Mouse (Mus musculus) limb, embryonic 13.5 days (tissue): ENCODE results near the gene Plin1. TPM values are rescaled to one million over a fixed set of nuclear protein-coding genes. Genes with fewer than 3 reads are reported as not detected.

Source experiments
- ATAC-seq: fragments of 200-750 bp; cut with Nextera tagmentation; 2 replicates; pipeline ENCODE4 v1.8.0; 2017; ENCODE audit warnings: low read depth, moderate number of reproducible peaks, moderate TSS enrichment; ENCODE audit not compliant: low FRiP score
- H3K27ac ChIP-seq: fragments of 300-500 bp; sonication (generic); 2 replicates; pipeline ENCODE4 v1.5.1; 2015; ENCODE audit warnings: inconsistent platforms, mild to moderate bottlenecking, moderate library complexity
- H3K27me3 ChIP-seq: fragments of 300-500 bp; sonication (generic); 2 replicates; pipeline ENCODE4 v1.6.1; 2015; ENCODE audit warnings: mild to moderate bottlenecking, inconsistent platforms
- H3K36me3 ChIP-seq: fragments of 300-500 bp; sonication (generic); 2 replicates; pipeline ENCODE4 v1.6.1; 2015; ENCODE audit warnings: inconsistent platforms, mild to moderate bottlenecking, moderate library complexity
- H3K4me1 ChIP-seq: fragments of 300-500 bp; sonication (generic); 2 replicates; pipeline ENCODE4 v1.6.1; 2015; ENCODE audit warnings: inconsistent platforms
- H3K4me2 ChIP-seq: fragments of 300-500 bp; sonication (generic); replicated peaks from 2 replicates; pipeline ENCODE4 v1.6.1; 2015; ENCODE audit warnings: inconsistent platforms, mild to moderate bottlenecking, moderate library complexity
- H3K4me3 ChIP-seq: fragments of 300-500 bp; sonication (generic); 2 replicates; pipeline ENCODE4 v1.5.1; 2015; ENCODE audit warnings: moderate library complexity, mild to moderate bottlenecking, inconsistent platforms
- H3K9ac ChIP-seq: fragments of 300-500 bp; sonication (generic); 2 replicates; pipeline ENCODE4 v1.6.1; 2015; ENCODE audit warnings: mild to moderate bottlenecking, inconsistent platforms
- H3K9me3 ChIP-seq: fragments of 300-500 bp; sonication (generic); 2 replicates; pipeline ENCODE4 v1.6.1; 2016; ENCODE audit warnings: inconsistent platforms
- WGBS: fragments of 180-500 bp; shearing (Covaris S2); methylation state at CpG from one replicate; pipeline ENCODE4 v1.1.7; 2015; 5-methylcytosine and 5-hydroxymethylcytosine counted together
- polyA plus RNA-seq: library from polyadenylated mRNA; unstranded; fragments of >200 nt; fragmentation: Nextera tagmentation; extraction: Ambion mirVana; gene quantifications from 2 replicates; pipeline ENCODE4 v1.2.1, GENCODE M21; 2015

Plin1 gene
- polyA plus RNA-seq, 1 experiment from 2014 or later = not detected

GRCm38 (mm10) chr7:79756334-79756733, 23.6 kb upstream of the Plin1 start:
- no peak for ATAC-seq
- Histone ChIP-seq H3K4me2 (no peak overlapping the region), H3K4me3 (no peak overlapping the region), H3K36me3 (no peaks in the 10 kb centered on the region), H3K9me3 (no peaks in the 10 kb centered on the region), H3K27ac (no peak overlapping the region), H3K4me1 (no peaks in the 10 kb centered on the region), H3K27me3 (no peaks in the 10 kb centered on the region), H3K9ac (no peak overlapping the region)
- 47% methylated on average over 2 of the region's 2 CpGs for WGBS

GRCm38 (mm10) chr7:79749511-79749910, 16.8 kb upstream of the Plin1 start:
- H3K4me2 ChIP-seq = no peak overlapping the region

GRCm38 (mm10) chr7:79747659-79748058, 15.0 kb upstream of the Plin1 start:
- no peaks in the 10 kb centered on the region for H3K36me3 ChIP-seq
- H3K9ac ChIP-seq = no peak overlapping the region
- H3K4me3 ChIP-seq = no peak overlapping the region
- H3K4me2 ChIP-seq = no peak overlapping the region
- peaks cover 7% of the 10 kb centered on the region; the same call in 1 of the 2 replicates for H3K4me1 ChIP-seq
- ATAC-seq = no peak
- WGBS = 73% methylated on average over 6 of the region's 6 CpGs
- no peaks in the 10 kb centered on the region for H3K9me3 ChIP-seq
- H3K27me3 ChIP-seq = no peaks in the 10 kb centered on the region
- no peak overlapping the region for H3K27ac ChIP-seq

More at GRCm38 (mm10) chr7:79749511-79749910, 16.8 kb upstream of the Plin1 start:
- no peak overlapping the region for H3K9ac ChIP-seq
- H3K9me3 ChIP-seq = no peaks in the 10 kb centered on the region
- no peak for ATAC-seq
- no peaks in the 10 kb centered on the region for H3K4me1 ChIP-seq
- H3K27me3 ChIP-seq = no peaks in the 10 kb centered on the region
- H3K4me3 ChIP-seq = no peak overlapping the region
- WGBS = 87% methylated on average over 6 of the region's 6 CpGs
- no peaks in the 10 kb centered on the region for H3K36me3 ChIP-seq
- no peak overlapping the region for H3K27ac ChIP-seq

GRCm38 (mm10) chr7:79744585-79744984, 11.9 kb upstream of the Plin1 start:
- Histone ChIP-seq H3K9me3 (no peaks in the 10 kb centered on the region), H3K27ac (no peak overlapping the region), H3K4me1 (peaks cover 9% of the 10 kb centered on the region; the same call in 1 of the 2 replicates), H3K27me3 (no peaks in the 10 kb centered on the region), H3K36me3 (no peaks in the 10 kb centered on the region), H3K4me3 (no peak overlapping the region), H3K9ac (no peak overlapping the region), H3K4me2 (no peak overlapping the region)
- 74% methylated on average over 5 of the region's 5 CpGs for WGBS
- ATAC-seq = no peak

GRCm38 (mm10) chr7:79744051-79744450, 11.3 kb upstream of the Plin1 start:
- Histone ChIP-seq H3K4me1 (peaks cover 9% of the 10 kb centered on the region; the same call in 1 of the 2 replicates), H3K9me3 (no peaks in the 10 kb centered on the region), H3K27me3 (no peaks in the 10 kb centered on the region), H3K27ac (no peak overlapping the region), H3K36me3 (no peaks in the 10 kb centered on the region), H3K9ac (no peak overlapping the region), H3K4me3 (no peak overlapping the region), H3K4me2 (no peak overlapping the region)
- 86% methylated on average over 9 of the region's 9 CpGs for WGBS
- no peak for ATAC-seq

- peak within 1 kb of the TSS; percentile 75 for H3K4me3 ChIP-seq
- ATAC-seq = peak; percentile 92
- no peak within 1 kb of the TSS for H3K27ac ChIP-seq
- H3K4me1 ChIP-seq = peaks cover 9% of the 10 kb centered on the region; the same call in 1 of the 2 replicates
- H3K9ac ChIP-seq = peak within 1 kb of the TSS; percentile 75
- H3K27me3 ChIP-seq = no peaks in the 10 kb centered on the region
- no peaks in the 10 kb centered on the region for H3K9me3 ChIP-seq
- peaks cover 1% of the 10 kb centered on the region; the same call in 1 of the 2 replicates for H3K36me3 ChIP-seq
- H3K4me2 ChIP-seq = peak within 1 kb of the TSS; percentile 95
- WGBS = 2% methylated on average over 46 of the region's 46 CpGs
These were observed 10.2 kb upstream of the Plin1 start, which contains the start of the genes Pex11a and Wdr93 for GRCm38 (mm10) chr7:79742659-79743536. Gene Pex11a, minus strand, starts transcription at chr7:79743131. Gene Wdr93, plus strand, starts transcription at chr7:79743163.

- peaks cover 7% of the 10 kb centered on the region for H3K36me3 ChIP-seq
- H3K4me2 ChIP-seq = peak overlapping the region; percentile 95
- no peaks in the 10 kb centered on the region for H3K27me3 ChIP-seq
- peak overlapping the region; percentile 75 for H3K9ac ChIP-seq
- no peak for ATAC-seq
- no peaks in the 10 kb centered on the region for H3K9me3 ChIP-seq
- peak overlapping the region; percentile 75 for H3K4me3 ChIP-seq
- no peak overlapping the region for H3K27ac ChIP-seq
- 21% methylated on average over 11 of the region's 11 CpGs for WGBS
- H3K4me1 ChIP-seq = peaks cover 9% of the 10 kb centered on the region; the same call in 1 of the 2 replicates
These were observed 9.6 kb upstream of the Plin1 start for GRCm38 (mm10) chr7:79742277-79742658.

GRCm38 (mm10) chr7:79740279-79740678, 7.6 kb upstream of the Plin1 start:
- no peak for ATAC-seq
- no peaks in the 10 kb centered on the region for H3K9me3 ChIP-seq
- peaks cover 9% of the 10 kb centered on the region; the same call in 1 of the 2 replicates for H3K4me1 ChIP-seq
- H3K27ac ChIP-seq = no peak overlapping the region
- H3K4me3 ChIP-seq = no peak overlapping the region
- H3K9ac ChIP-seq = no peak overlapping the region
- no peaks in the 10 kb centered on the region for H3K27me3 ChIP-seq
- no peak overlapping the region for H3K4me2 ChIP-seq
- WGBS = 82% methylated on average over 4 of the region's 4 CpGs
- H3K36me3 ChIP-seq = peaks cover 18% of the 10 kb centered on the region

- Histone ChIP-seq H3K36me3 (peaks cover 22% of the 10 kb centered on the region), H3K4me1 (peaks cover 9% of the 10 kb centered on the region; the same call in 1 of the 2 replicates), H3K4me3 (no peak overlapping the region), H3K9me3 (no peaks in the 10 kb centered on the region), H3K27me3 (no peaks in the 10 kb centered on the region), H3K4me2 (no peak overlapping the region), H3K9ac (no peak overlapping the region), H3K27ac (no peak overlapping the region)
- 89% methylated on average over 2 of the region's 2 CpGs for WGBS
- ATAC-seq = no peak
These were observed 6.2 kb upstream of the Plin1 start for GRCm38 (mm10) chr7:79738913-79739312.

GRCm38 (mm10) chr7:79736511-79736910, 3.8 kb upstream of the Plin1 start:
- Histone ChIP-seq H3K36me3 (peaks cover 22% of the 10 kb centered on the region), H3K4me3 (no peak overlapping the region), H3K9ac (no peak overlapping the region), H3K27ac (no peak overlapping the region), H3K9me3 (no peaks in the 10 kb centered on the region), H3K27me3 (no peaks in the 10 kb centered on the region), H3K4me2 (no peak overlapping the region), H3K4me1 (no peaks in the 10 kb centered on the region)
- WGBS = 95% methylated on average over 14 of the region's 14 CpGs
- no peak for ATAC-seq

GRCm38 (mm10) chr7:79734563-79734962, 1.9 kb upstream of the Plin1 start:
- WGBS = 79% methylated on average over 8 of the region's 8 CpGs
- Histone ChIP-seq H3K27ac (no peak overlapping the region), H3K9me3 (no peaks in the 10 kb centered on the region), H3K36me3 (peaks cover 22% of the 10 kb centered on the region), H3K4me3 (no peak overlapping the region), H3K9ac (no peak overlapping the region), H3K27me3 (peaks cover 7% of the 10 kb centered on the region; the same call in 1 of the 2 replicates), H3K4me1 (no peaks in the 10 kb centered on the region), H3K4me2 (no peak overlapping the region)
- ATAC-seq = no peak

GRCm38 (mm10) chr7:79731438-79731837, 1.3 kb downstream of the Plin1 start:
- peaks cover 8% of the 10 kb centered on the region for H3K36me3 ChIP-seq
- WGBS = 83% methylated on average over 13 of the region's 13 CpGs
- no peak overlapping the region for H3K9ac ChIP-seq
- ATAC-seq = no peak
- H3K27me3 ChIP-seq = peaks cover 9% of the 10 kb centered on the region; the same call in 1 of the 2 replicates
- no peak overlapping the region for H3K4me2 ChIP-seq
- no peak overlapping the region for H3K27ac ChIP-seq
- H3K4me1 ChIP-seq = no peaks in the 10 kb centered on the region
- H3K9me3 ChIP-seq = no peaks in the 10 kb centered on the region
- no peak overlapping the region for H3K4me3 ChIP-seq
